Comparison of ENCODE assay signal across 8 mouse cellular contexts in genomic region chr1:165618201-165618624, GRCm38 (mm10). TPM values are rescaled to one million over a fixed set of nuclear protein-coding genes. Genes with fewer than 3 reads are reported as not detected.
DNase-seq lines count a peak whose midpoint lies in the region; ATAC-seq lines count a peak whose summit lies in the region.

No protein-coding gene starts in this region.

- H3K27me3 ChIP-seq in hindbrain, embryonic 10.5 days (ENCODE audit: insufficient read depth, poor library complexity, severe bottlenecking): no peaks in the 10 kb centered on the region
- H3K27me3 ChIP-seq in hindbrain, embryonic 11.5 days (ENCODE audit: control insufficient read depth, insufficient read depth, low read length): no peaks in the 10 kb centered on the region
- H3K27me3 ChIP-seq in intestine, embryonic 16.5 days (replicated peaks; ENCODE audit: control insufficient read depth, insufficient read depth, low read length): no peaks in the 10 kb centered on the region

- H3K4me3 ChIP-seq in hindbrain, embryonic 10.5 days: no peak overlapping the region
- H3K4me3 ChIP-seq in hindbrain, embryonic 11.5 days (ENCODE audit: low read depth, low read length): no peak overlapping the region
- no peak overlapping the region for H3K4me3 ChIP-seq in intestine, embryonic 16.5 days (ENCODE audit: low read length)
- H3K4me3 ChIP-seq in macrophage (ENCODE audit: inconsistent target): no peak overlapping the region

- peaks cover 5% of the 10 kb centered on the region; the same call in 1 of the 2 replicates for H3K9me3 ChIP-seq in hindbrain, embryonic 10.5 days
- no peaks in the 10 kb centered on the region for H3K9me3 ChIP-seq in hindbrain, embryonic 11.5 days (ENCODE audit: control insufficient read depth, low read length)
- 0 out of 2 replicates have a peak, but pooled peaks cover 4% of the 10 kb centered on the region for H3K9me3 ChIP-seq in intestine, embryonic 16.5 days (ENCODE audit: control insufficient read depth, low read length)

- H3K27ac ChIP-seq in hindbrain, embryonic 10.5 days: peak overlapping the region; percentile 72; the same call in 1 of the 2 replicates
- H3K27ac ChIP-seq in hindbrain, embryonic 11.5 days (ENCODE audit: low read depth, low read length): no peak overlapping the region
- H3K27ac ChIP-seq in intestine, embryonic 16.5 days (ENCODE audit: low read length): no peak overlapping the region; the same call in 1 of the 2 replicates
- 0 out of 2 replicates have a peak overlapping the region, but pooled peaks have one; percentile 5 for H3K27ac ChIP-seq in macrophage

- H3K36me3 ChIP-seq in hindbrain, embryonic 10.5 days: peaks cover 47% of the 10 kb centered on the region
- peaks cover 5% of the 10 kb centered on the region; the same call in 1 of the 2 replicates for H3K36me3 ChIP-seq in hindbrain, embryonic 11.5 days (ENCODE audit: control insufficient read depth, insufficient read depth, low read length)
- H3K36me3 ChIP-seq in intestine, embryonic 16.5 days (ENCODE audit: control insufficient read depth, insufficient read depth, low read length): peaks cover 11% of the 10 kb centered on the region; the same call in 1 of the 2 replicates
- no peaks in the 10 kb centered on the region for H3K36me3 ChIP-seq in macrophage (ENCODE audit: inconsistent target)

- H3K4me1 ChIP-seq in hindbrain, embryonic 10.5 days (replicated peaks): peaks cover 30% of the 10 kb centered on the region
- no peaks in the 10 kb centered on the region for H3K4me1 ChIP-seq in hindbrain, embryonic 11.5 days (replicated peaks; ENCODE audit: control insufficient read depth, insufficient read depth, low read length)
- peaks cover 19% of the 10 kb centered on the region for H3K4me1 ChIP-seq in intestine, embryonic 16.5 days (ENCODE audit: control insufficient read depth, insufficient read depth, low read length)

- WGBS in hindbrain, embryonic 10.5 days: 69% methylated on average over 9 of the region's 9 CpGs
- WGBS in hindbrain, embryonic 11.5 days: 59% methylated on average over 9 of the region's 9 CpGs
- WGBS in intestine, embryonic 16.5 days: 69% methylated on average over 9 of the region's 9 CpGs
- WGBS in macrophage (ENCODE audit: missing documents): 89% methylated on average over 9 of the region's 9 CpGs

- no peak overlapping the region for H3K9ac ChIP-seq in hindbrain, embryonic 11.5 days (ENCODE audit: low read depth, low read length)
- H3K9ac ChIP-seq in intestine, embryonic 16.5 days (ENCODE audit: low read depth, low read length): no peak overlapping the region

- no peaks in the 10 kb centered on the region for H3K79me2 ChIP-seq in macrophage (ENCODE audit: inconsistent target)

- ATAC-seq in hindbrain, embryonic 11.5 days (ENCODE audit: low FRiP score): no peak; the same call in 1 of the 2 replicates
- ATAC-seq in intestine, embryonic 16.5 days: 0 out of 2 replicates have a peak, but pooled peaks have one; percentile 19

- H3K4me2 ChIP-seq in hindbrain, embryonic 11.5 days (replicated peaks; ENCODE audit: low read depth, low read length): no peak overlapping the region
- no peak overlapping the region for H3K4me2 ChIP-seq in intestine, embryonic 16.5 days (ENCODE audit: low read depth, low read length)

- no peak for DNase-seq in hindbrain, embryonic 10.5 days (ENCODE audit: low spot score)
- no peak for DNase-seq in hindbrain, embryonic 11.5 days (ENCODE audit: low spot score)
- DNase-seq in adipocyte (ENCODE audit: low spot score): peak; percentile 38
- peak; percentile 84 for DNase-seq in gastrocnemius, adult 18-20 months (ENCODE audit: low spot score)
- DNase-seq in frontal cortex, postnatal 25 days (ENCODE audit: low spot score in 2 of 2): no peak
- no peak for DNase-seq in MN1 (ENCODE audit: low spot score)

RNA-seq across cellular contexts. Expression of gene Mpzl1, which starts 16.1 kb away (rescaled TPM):
- polyA plus RNA-seq in hindbrain, embryonic 10.5 days (2016; fragmentation: Nextera tagmentation; extraction: Ambion mirVana): 119 and 136 TPM in 2 replicates
- 149 and 150 TPM in 2 replicates for polyA plus RNA-seq in hindbrain, embryonic 11.5 days (2014; fragmentation: Nextera tagmentation; extraction: Ambion mirVana)
- total RNA-seq in gastrocnemius, adult 18-20 months (2021): 1 to 10 TPM; 4.8 to 5.3 TPM
- 103 and 110 TPM in 2 replicates for polyA plus RNA-seq in intestine, embryonic 16.5 days (2015; fragmentation: Nextera tagmentation; extraction: Ambion mirVana)
- 10 to 100 TPM in 3 of 26 experiments, 1 to 10 TPM in 23; 1.9 to 16.5 (median 4.4) TPM for total RNA-seq in macrophage (2018; cell fraction: chromatin; rRNA removed)
- total RNA-seq in macrophage (2018; cell fraction: cytosol; rRNA removed): 1 to 10 TPM; 1.4 to 8.4 (median 4.3) TPM
- 10 to 100 TPM in 5 of 26 experiments, 1 to 10 TPM in 21; 1.9 to 15.8 (median 5.7) TPM for total RNA-seq in macrophage (2018; cell fraction: nucleus; rRNA removed)
- polyA plus RNA-seq in macrophage (2018): 7.1 to 11.1 TPM (median 9.0 TPM) in 3 replicates

Comparison
In these comparisons a context has a peak if more than half of its experiments do, and no peak if none do; other contexts are left out.
1. H3K27ac ChIP-seq: peak in hindbrain, embryonic 10.5 days (single experiment) and macrophage (single experiment); none in hindbrain, embryonic 11.5 days (single experiment) and intestine, embryonic 16.5 days (single experiment).
2. DNase-seq: peak in adipocyte (single experiment) and gastrocnemius, adult 18-20 months (single experiment); none in hindbrain, embryonic 10.5 days (single experiment), hindbrain, embryonic 11.5 days (single experiment), frontal cortex, postnatal 25 days (0 of 2) and MN1 (single experiment).